Mouse (Mus musculus): Measurements from ENCODE around the gene Sowahc. TPM values are rescaled to one million over a fixed set of nuclear protein-coding genes. Genes with fewer than 3 reads are reported as not detected.

The Sowahc gene
- polyA plus RNA-seq, 1 experiment = 3.1 TPM

- WGBS = 33% methylated on average over 3 of the region's 3 CpGs
- Histone ChIP-seq H3K27ac (ENCODE audit: control insufficient read depth, insufficient read depth, low read depth, low read length, poor library complexity) (no peak overlapping the region), H3K4me3 (replicated peaks; ENCODE audit: control insufficient read depth, low read depth, low read length) (no peak overlapping the region), H3K4me1 (ENCODE audit: control insufficient read depth, insufficient read depth, low read length) (no peaks in the 10 kb centered on the region; the same call in 1 of the 2 replicates)
- TF ChIP-seq POLR2A (IDR thresholded peaks at IDR 0.05; ENCODE audit: borderline replicate concordance, control insufficient read depth, low read depth, low read length) (no peak), CTCF (IDR thresholded peaks at IDR 0.05; ENCODE audit: control insufficient read depth, insufficient read depth, low read length) (no peak)
Observed at GRCm38 (mm10) chr10:59237757-59238156, 16.0 kb downstream of the Sowahc start.

GRCm38 (mm10) chr10:59241141-59241541, 19.4 kb downstream of the Sowahc start:
- 68% methylated on average over 3 of the region's 3 CpGs for WGBS
- Histone ChIP-seq H3K4me1 (ENCODE audit: control insufficient read depth, insufficient read depth, low read length) (no peaks in the 10 kb centered on the region; the same call in 1 of the 2 replicates), H3K27ac (ENCODE audit: control insufficient read depth, insufficient read depth, low read depth, low read length, poor library complexity) (no peak overlapping the region), H3K4me3 (replicated peaks; ENCODE audit: control insufficient read depth, low read depth, low read length) (no peak overlapping the region)
- TF ChIP-seq POLR2A (IDR thresholded peaks at IDR 0.05; ENCODE audit: borderline replicate concordance, control insufficient read depth, low read depth, low read length) = no peak
- TF ChIP-seq CTCF (IDR thresholded peaks at IDR 0.05; ENCODE audit: control insufficient read depth, insufficient read depth, low read length) = no peak

- no peak overlapping the region for H3K27ac ChIP-seq (ENCODE audit: control insufficient read depth, insufficient read depth, low read depth, low read length, poor library complexity)
- WGBS = 76% methylated on average over 3 of the region's 3 CpGs
- no peak overlapping the region for H3K4me3 ChIP-seq (replicated peaks; ENCODE audit: control insufficient read depth, low read depth, low read length)
- TF ChIP-seq POLR2A (IDR thresholded peaks at IDR 0.05; ENCODE audit: borderline replicate concordance, control insufficient read depth, low read depth, low read length) (no peak), CTCF (IDR thresholded peaks at IDR 0.05; ENCODE audit: control insufficient read depth, insufficient read depth, low read length) (no peak)
- H3K4me1 ChIP-seq (ENCODE audit: control insufficient read depth, insufficient read depth, low read length) = peaks cover 1% of the 10 kb centered on the region; the same call in 1 of the 2 replicates
Observed at GRCm38 (mm10) chr10:59249531-59249930, 27.8 kb downstream of the Sowahc start.

DNA sequence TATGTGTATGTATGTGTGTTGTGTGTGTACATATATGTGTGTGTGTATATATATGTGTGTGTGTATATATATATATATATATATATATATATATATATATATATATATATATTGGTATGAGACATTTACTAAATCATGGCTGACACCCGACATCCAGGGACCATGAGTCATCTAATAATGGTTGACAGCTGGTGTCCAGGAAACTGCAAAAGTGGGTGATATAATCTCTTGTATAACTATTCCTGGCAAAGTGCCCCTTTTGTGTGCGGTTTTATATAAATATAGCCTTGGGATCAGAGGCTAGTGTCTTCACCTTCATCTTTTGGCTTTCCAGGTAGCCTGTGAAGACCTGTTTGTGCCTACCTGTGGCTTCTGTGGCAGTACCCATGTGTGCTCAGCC, 28.9 kb downstream of the Sowahc start:
- peaks cover 1% of the 10 kb centered on the region; the same call in 1 of the 2 replicates for H3K4me1 ChIP-seq (ENCODE audit: control insufficient read depth, insufficient read depth, low read length)
- no peak overlapping the region for H3K27ac ChIP-seq (ENCODE audit: control insufficient read depth, insufficient read depth, low read depth, low read length, poor library complexity)
- no peak for TF ChIP-seq POLR2A (IDR thresholded peaks at IDR 0.05; ENCODE audit: borderline replicate concordance, control insufficient read depth, low read depth, low read length)
- no peak for TF ChIP-seq CTCF (IDR thresholded peaks at IDR 0.05; ENCODE audit: control insufficient read depth, insufficient read depth, low read length)
- WGBS = 55% methylated on average over 2 of the region's 2 CpGs
- H3K4me3 ChIP-seq (replicated peaks; ENCODE audit: control insufficient read depth, low read depth, low read length) = no peak overlapping the region

DNA sequence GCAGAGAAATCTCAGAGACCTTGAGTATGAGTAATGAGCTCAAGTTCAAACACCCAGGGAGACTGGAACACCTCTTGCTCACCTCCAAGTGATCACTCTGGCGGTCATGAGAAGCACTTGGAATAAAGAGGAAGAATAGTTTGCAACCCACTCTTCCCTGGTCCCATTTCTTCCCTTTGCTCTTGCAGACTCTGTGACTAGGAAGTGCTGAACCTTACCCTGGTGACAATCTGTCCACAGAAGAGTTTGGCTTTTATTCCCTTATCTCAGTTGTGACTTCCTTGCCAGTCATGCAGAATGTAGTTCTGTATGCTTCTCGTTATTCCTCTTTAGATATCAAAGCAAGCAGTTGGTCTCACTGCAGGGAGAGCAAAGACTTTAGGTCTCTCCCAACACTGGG, 30.2 kb downstream of the Sowahc start:
- H3K4me1 ChIP-seq (ENCODE audit: control insufficient read depth, insufficient read depth, low read length) = peaks cover 1% of the 10 kb centered on the region; the same call in 1 of the 2 replicates
- no peak overlapping the region for H3K4me3 ChIP-seq (replicated peaks; ENCODE audit: control insufficient read depth, low read depth, low read length)
- no peak for TF ChIP-seq CTCF (IDR thresholded peaks at IDR 0.05; ENCODE audit: control insufficient read depth, insufficient read depth, low read length)
- no peak for TF ChIP-seq POLR2A (IDR thresholded peaks at IDR 0.05; ENCODE audit: borderline replicate concordance, control insufficient read depth, low read depth, low read length)
- no peak overlapping the region for H3K27ac ChIP-seq (ENCODE audit: control insufficient read depth, insufficient read depth, low read depth, low read length, poor library complexity)
- 27% methylated on average over 2 of the region's 2 CpGs for WGBS

GRCm38 (mm10) chr10:59252396-59252795, 30.6 kb downstream of the Sowahc start:
- WGBS = 51% methylated on average over 8 of the region's 8 CpGs
- TF ChIP-seq POLR2A (IDR thresholded peaks at IDR 0.05; ENCODE audit: borderline replicate concordance, control insufficient read depth, low read depth, low read length) = no peak
- Histone ChIP-seq H3K4me1 (ENCODE audit: control insufficient read depth, insufficient read depth, low read length) (peaks cover 1% of the 10 kb centered on the region; the same call in 1 of the 2 replicates), H3K27ac (ENCODE audit: control insufficient read depth, insufficient read depth, low read depth, low read length, poor library complexity) (no peak overlapping the region), H3K4me3 (replicated peaks; ENCODE audit: control insufficient read depth, low read depth, low read length) (no peak overlapping the region)

GRCm38 (mm10) chr10:59253541-59254079, 31.9 kb downstream of the Sowahc start:
- H3K4me3 ChIP-seq (replicated peaks; ENCODE audit: control insufficient read depth, low read depth, low read length) = no peak overlapping the region
- TF ChIP-seq CTCF (IDR thresholded peaks at IDR 0.05; ENCODE audit: control insufficient read depth, insufficient read depth, low read length) = no peak
- no peak for TF ChIP-seq POLR2A (IDR thresholded peaks at IDR 0.05; ENCODE audit: borderline replicate concordance, control insufficient read depth, low read depth, low read length)
- peaks cover 1% of the 10 kb centered on the region; the same call in 1 of the 2 replicates for H3K4me1 ChIP-seq (ENCODE audit: control insufficient read depth, insufficient read depth, low read length)
- H3K27ac ChIP-seq (ENCODE audit: control insufficient read depth, insufficient read depth, low read depth, low read length, poor library complexity) = no peak overlapping the region
- WGBS = 43% methylated on average over 8 of the region's 8 CpGs

DNA sequence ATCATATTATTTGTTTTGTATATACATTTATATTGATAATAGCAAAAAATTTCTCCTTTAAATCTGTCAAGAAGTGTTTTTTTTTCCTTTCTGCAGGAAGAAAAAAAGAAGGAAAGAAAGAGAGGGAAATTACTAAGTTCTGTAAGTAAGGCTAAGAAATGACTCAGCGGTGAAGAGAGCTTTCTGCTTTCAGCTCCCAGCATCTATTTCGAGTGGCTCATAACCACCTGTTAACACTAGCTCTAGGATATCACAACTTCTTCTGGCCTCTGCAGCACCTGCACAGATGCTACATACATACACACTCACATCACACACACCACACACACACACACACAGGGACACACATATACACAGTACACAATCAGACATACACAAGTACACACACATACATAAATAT, 34.8 kb downstream of the Sowahc start:
- Histone ChIP-seq H3K4me3 (replicated peaks; ENCODE audit: control insufficient read depth, low read depth, low read length) (no peak overlapping the region), H3K27ac (ENCODE audit: control insufficient read depth, insufficient read depth, low read depth, low read length, poor library complexity) (no peak overlapping the region), H3K4me1 (ENCODE audit: control insufficient read depth, insufficient read depth, low read length) (peaks cover 3% of the 10 kb centered on the region)
- no peak for TF ChIP-seq POLR2A (IDR thresholded peaks at IDR 0.05; ENCODE audit: borderline replicate concordance, control insufficient read depth, low read depth, low read length)
- no peak for TF ChIP-seq CTCF (IDR thresholded peaks at IDR 0.05; ENCODE audit: control insufficient read depth, insufficient read depth, low read length)
- WGBS = 88% methylated on average over 2 of the region's 2 CpGs

DNA sequence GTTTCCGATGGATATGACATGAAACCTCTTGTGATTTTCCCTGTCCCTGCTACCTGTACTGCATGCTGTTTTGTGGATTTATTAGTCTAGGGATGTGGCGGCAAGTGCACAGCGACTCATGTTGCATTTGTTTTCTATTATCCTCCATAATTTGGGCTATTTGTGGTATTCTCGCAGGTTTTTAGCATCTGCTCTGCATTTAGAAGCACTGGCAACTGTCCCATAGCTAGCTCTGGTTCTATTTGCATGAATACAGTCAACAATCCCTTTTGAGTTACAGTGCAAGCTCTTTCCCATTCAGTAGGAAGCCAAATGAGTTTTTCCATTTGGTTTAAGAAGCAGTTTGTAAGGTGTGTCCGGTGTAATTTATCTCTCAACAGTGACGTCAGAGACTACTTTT, 37.8 kb downstream of the Sowahc start:
- no peak for TF ChIP-seq POLR2A (IDR thresholded peaks at IDR 0.05; ENCODE audit: borderline replicate concordance, control insufficient read depth, low read depth, low read length)
- H3K4me1 ChIP-seq (ENCODE audit: control insufficient read depth, insufficient read depth, low read length) = peaks cover 11% of the 10 kb centered on the region
- H3K4me3 ChIP-seq (replicated peaks; ENCODE audit: control insufficient read depth, low read depth, low read length) = no peak overlapping the region
- H3K27ac ChIP-seq (ENCODE audit: control insufficient read depth, insufficient read depth, low read depth, low read length, poor library complexity) = no peak overlapping the region
- 79% methylated on average over 6 of the region's 6 CpGs for WGBS
